Mouse (Mus musculus): ENCODE results near the gene Dand5.

The Dand5 gene

DNA sequence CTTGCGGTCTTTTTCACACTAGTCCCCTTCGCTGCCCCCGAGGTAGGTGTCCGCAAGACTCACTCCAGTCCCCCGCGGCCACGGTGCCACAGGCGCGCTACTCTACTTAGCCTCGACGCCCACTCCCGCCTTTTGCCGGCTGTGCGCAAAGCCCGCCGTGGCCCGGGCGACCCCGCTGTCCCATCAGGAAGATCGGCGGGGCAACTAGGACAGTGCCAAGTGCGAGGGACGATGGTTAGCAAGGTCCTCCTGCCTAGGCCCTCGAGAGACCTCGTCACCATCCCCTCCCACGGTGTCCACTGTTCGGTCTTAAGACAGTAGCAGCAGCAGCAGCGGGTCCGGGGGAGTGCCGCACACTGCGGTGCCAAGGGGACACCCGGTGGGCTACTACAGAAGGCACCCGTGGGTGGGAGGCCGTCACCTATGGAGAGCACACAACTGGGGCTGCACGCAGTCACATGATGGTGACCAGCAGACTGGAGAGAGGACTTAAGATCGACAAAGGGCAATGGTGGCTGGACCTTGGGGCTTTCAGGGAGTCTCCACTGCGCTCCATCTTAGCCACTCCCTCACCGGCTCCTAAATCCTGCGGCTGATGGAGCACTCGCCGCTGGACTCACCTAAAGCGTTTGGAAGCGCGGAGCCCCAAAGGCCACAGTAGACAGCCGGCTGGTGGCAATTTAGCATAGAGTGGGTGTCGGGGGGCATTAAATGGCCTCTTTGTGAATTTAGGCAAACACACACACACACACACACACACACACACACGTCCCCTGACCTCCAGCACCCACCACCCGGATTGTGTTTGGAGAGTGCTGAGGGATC is 37.7 kb downstream of the Dand5 start:
- DNase-seq (ENCODE audit: low read depth in 2 of 2, low spot score in 2 of 2), result no peak

DNA sequence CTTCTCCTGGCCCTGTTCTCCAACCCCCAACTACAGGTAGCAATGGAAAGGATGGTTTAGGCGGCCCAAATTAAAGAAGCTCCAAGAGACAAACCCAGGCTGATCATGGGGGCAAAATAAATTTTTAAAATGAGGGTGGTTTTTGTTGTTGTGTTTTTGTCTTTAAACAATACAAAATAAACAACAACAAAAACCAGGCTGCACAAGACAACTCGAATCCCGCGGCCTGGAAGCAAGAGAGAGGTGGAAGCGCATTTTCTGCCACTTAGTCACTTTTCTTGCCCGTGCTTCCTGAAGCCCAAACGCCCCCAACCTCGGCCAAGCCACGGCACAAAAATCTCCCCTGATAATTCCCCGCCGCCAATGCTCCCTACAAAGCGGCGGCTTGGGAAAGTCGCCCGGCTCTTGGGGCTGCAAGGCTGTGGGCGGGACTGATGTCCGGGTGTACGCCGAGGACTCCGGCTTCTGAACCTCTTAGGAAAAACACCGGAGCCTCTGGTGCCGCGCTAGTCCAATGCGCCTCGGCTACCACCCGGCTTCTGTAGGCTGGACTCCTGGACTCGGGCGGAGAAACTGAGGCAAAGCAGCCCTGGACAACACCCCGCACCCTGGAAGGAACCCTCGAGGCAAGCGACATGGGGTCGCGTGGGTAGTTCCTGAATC is 38.6 kb downstream of the Dand5 start:
- no peak for DNase-seq (ENCODE audit: low read depth in 2 of 2, low spot score in 2 of 2)

- no peak for DNase-seq (ENCODE audit: low read depth in 2 of 2, low spot score in 2 of 2)
Measured at GRCm38 (mm10) chr8:84783198-84783918, 39.3 kb downstream of the Dand5 start.

GRCm38 (mm10) chr8:84782680-84783079 is 39.9 kb downstream of the Dand5 start:
- no peak for DNase-seq (ENCODE audit: low read depth in 2 of 2, low spot score in 2 of 2)

GRCm38 (mm10) chr8:84781686-84782505 is 40.7 kb downstream of the Dand5 start:
- DNase-seq (ENCODE audit: low read depth in 2 of 2, low spot score in 2 of 2), result no peak

DNA sequence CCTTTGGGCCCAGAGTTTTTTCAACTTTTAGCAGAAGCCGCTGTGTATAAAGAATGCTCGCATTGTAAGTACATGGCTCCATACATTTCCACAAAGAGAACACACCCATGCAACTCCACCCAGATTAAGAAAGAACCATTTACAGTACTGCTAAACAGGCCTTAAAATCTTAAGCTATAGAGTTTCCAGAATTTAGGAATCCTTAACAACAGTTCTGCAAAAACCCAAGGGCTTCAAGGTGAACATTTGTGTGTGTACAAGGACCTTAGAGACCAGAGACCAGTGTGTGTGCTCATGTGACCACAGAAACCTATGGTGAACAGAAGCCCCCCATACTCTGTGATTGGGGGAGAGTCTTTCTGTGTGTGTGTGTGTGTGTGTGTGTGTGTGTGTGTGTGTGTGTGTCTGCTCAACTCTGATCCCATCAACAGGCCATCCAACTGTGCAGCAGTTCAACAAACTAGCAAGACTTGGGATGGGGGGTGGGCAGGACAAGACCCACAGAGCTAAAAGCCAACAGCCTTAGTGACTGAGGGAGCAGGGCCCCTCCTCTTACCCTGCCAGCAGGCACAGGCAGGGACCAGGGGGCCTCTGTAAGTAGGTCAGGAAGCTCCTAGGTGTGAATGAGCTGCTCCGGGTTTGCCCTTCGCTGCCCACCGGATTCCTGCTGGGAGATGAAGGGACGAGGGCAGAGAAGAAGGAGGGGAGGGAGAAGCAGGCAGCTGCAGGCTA is 41.5 kb downstream of the Dand5 start:
- no peak for DNase-seq (ENCODE audit: low read depth in 2 of 2, low spot score in 2 of 2)

- DNase-seq (ENCODE audit: low read depth in 2 of 2, low spot score in 2 of 2), result no peak
Measured at GRCm38 (mm10) chr8:84780225-84780555, 42.4 kb downstream of the Dand5 start.

- DNase-seq (ENCODE audit: low read depth in 2 of 2, low spot score in 2 of 2), result no peak
Measured at GRCm38 (mm10) chr8:84779519-84780224, 43.0 kb downstream of the Dand5 start.

GRCm38 (mm10) chr8:84778638-84779380 is 43.8 kb downstream of the Dand5 start:
- no peak for DNase-seq (ENCODE audit: low read depth in 2 of 2, low spot score in 2 of 2)

GRCm38 (mm10) chr8:84777899-84778637 is 44.6 kb downstream of the Dand5 start:
- no peak for DNase-seq (ENCODE audit: low read depth in 2 of 2, low spot score in 2 of 2)

- no peak for DNase-seq (ENCODE audit: low read depth in 2 of 2, low spot score in 2 of 2)
Measured at GRCm38 (mm10) chr8:84776569-84776968, 46.1 kb downstream of the Dand5 start.

DNA sequence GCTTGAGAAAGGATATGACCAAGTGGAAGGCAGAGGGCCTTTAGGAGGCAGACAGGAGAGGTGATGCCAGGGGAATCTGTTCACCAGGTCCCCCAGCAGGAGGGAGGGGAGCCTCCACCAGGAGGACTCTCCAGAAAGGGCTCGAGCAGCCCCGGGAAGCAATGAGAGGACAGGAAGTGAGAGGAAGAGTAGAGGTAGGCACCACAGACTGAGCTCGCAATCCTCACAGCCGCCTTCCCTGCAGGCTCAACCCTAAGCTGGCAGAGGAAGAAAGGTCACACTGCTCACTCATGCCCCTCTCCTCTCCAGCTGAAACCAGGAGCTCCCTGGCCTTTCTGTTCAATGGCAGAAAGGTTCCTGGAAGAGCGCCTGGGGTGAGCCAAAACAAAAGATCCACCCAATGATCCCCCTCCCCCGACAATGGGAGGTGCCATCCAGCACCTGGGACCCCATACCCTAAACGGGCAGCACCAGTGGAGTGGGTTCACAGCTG is 47.0 kb downstream of the Dand5 start:
- no peak for DNase-seq (ENCODE audit: low read depth in 2 of 2, low spot score in 2 of 2)

- DNase-seq (ENCODE audit: low read depth in 2 of 2, low spot score in 2 of 2), result no peak
Measured at GRCm38 (mm10) chr8:84775105-84775591, 47.5 kb downstream of the Dand5 start.

- no peak for DNase-seq (ENCODE audit: low read depth in 2 of 2, low spot score in 2 of 2)
Measured at GRCm38 (mm10) chr8:84774473-84774911, 48.1 kb downstream of the Dand5 start.

GRCm38 (mm10) chr8:84773833-84774232 is 48.8 kb downstream of the Dand5 start:
- DNase-seq (ENCODE audit: low read depth in 2 of 2, low spot score in 2 of 2), result no peak

DNA sequence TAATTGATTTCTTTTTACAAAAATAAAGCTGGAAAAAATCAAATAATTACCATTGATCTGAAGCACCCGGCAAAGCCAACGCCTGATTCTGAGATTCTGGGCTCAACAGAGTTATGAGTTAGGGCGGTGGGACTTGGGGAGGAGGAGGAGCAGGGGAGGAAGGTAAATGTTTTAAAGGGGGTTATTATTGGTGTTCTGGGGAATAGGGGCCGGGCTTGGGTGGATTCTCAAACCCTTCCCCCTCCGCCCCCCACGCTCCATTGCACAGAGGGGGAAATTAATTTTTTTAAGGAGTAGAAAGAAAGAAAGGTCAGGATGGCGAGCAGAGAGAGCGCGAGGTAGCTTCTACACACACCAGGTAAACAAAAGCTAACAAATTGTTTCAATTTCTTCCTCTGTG is 49.3 kb downstream of the Dand5 start:
- DNase-seq (ENCODE audit: low read depth in 2 of 2, low spot score in 2 of 2), result no peak

DNA sequence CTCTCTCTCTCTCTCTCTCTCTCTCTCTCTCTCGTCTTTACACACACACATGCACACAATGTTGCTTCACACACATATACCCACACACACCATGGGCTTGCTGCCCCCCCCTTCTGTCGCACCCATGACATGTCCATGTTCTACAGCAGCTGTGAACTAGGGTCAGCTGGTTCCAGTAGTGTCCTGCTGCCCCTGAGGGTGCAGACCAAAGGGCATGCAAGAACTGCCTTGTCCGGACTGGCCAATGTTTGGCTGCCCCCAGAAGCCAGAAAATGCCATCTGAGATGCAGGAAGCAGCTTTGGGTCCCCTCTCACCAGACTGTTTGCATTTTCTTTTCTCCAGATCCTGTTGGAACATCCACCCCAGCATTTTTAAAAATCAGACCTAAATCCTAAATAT is 50.0 kb downstream of the Dand5 start:
- no peak for DNase-seq (ENCODE audit: low read depth in 2 of 2, low spot score in 2 of 2)

DNA sequence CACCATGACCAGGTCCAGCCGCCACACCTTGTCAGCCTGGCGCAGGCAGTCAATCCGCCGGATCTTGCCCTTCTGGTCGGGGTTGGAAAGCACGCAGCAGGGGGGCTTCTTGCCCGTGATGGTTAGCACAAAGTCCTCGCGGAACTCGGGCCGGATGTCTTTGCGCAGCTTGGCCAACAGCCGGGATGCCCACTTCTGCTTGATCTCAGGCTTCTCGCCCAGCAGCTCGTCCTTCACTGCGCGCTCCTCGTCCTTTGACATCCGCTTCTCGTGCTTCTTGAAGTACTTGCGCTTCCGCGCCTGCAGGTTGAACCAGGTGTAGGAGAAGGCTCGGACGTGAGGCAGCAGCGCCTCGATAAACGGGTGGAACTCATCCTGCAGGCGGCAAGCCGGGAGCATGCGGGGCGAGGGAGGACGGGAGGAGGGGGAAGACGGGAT is 50.7 kb downstream of the Dand5 start:
- no peak for DNase-seq (ENCODE audit: low read depth in 2 of 2, low spot score in 2 of 2)
